Mouse (Mus musculus): ENCODE results near the gene Rgs8.

GRCm38 (mm10) chr1:153679147-153679546 is 26.3 kb downstream of the Rgs8 start:
- TF ChIP-seq POLR2A (IDR thresholded peaks at IDR 0.05; ENCODE audit: borderline replicate concordance, control insufficient read depth, low read depth, low read length): no peak
- TF ChIP-seq CTCF (IDR thresholded peaks at IDR 0.05; ENCODE audit: control insufficient read depth, insufficient read depth, low read length): no peak
